Mouse (Mus musculus): ENCODE data around the gene Sumf1. TPM values are rescaled to one million over a fixed set of nuclear protein-coding genes. Genes with fewer than 3 reads are reported as not detected.

Sumf1 gene
- polyA plus RNA-seq, 1 experiment from 2014 or later = 12.0 TPM

GRCm38 (mm10) chr6:108117881-108118280 lies 67.5 kb downstream of the Sumf1 start:
- no peak for DNase-seq (ENCODE audit: low spot score)
- Histone ChIP-seq H3K4me2 (replicated peaks) (no peak overlapping the region), H3K9ac (no peak overlapping the region), H3K27me3 (ENCODE audit: control insufficient read depth, insufficient read depth, low read length) (no peaks in the 10 kb centered on the region), H3K9me3 (ENCODE audit: control insufficient read depth, low read length) (no peaks in the 10 kb centered on the region), H3K4me3 (replicated peaks; ENCODE audit: low read length) (no peak overlapping the region), H3K36me3 (replicated peaks; ENCODE audit: control insufficient read depth, insufficient read depth) (no peaks in the 10 kb centered on the region), H3K27ac (no peak overlapping the region), H3K4me1 (replicated peaks; ENCODE audit: control insufficient read depth, insufficient read depth, low read length) (no peaks in the 10 kb centered on the region)
- 93% methylated on average over 6 of the region's 6 CpGs for WGBS
- ATAC-seq (ENCODE audit: low FRiP score) = no peak

GRCm38 (mm10) chr6:108114971-108115370 lies 70.4 kb downstream of the Sumf1 start:
- Histone ChIP-seq H3K4me2 (replicated peaks) (no peak overlapping the region), H3K27ac (no peak overlapping the region)
- ATAC-seq (ENCODE audit: low FRiP score) = no peak

GRCm38 (mm10) chr6:108111693-108112092 lies 73.7 kb downstream of the Sumf1 start:
- Histone ChIP-seq H3K27ac (no peak overlapping the region), H3K36me3 (replicated peaks; ENCODE audit: control insufficient read depth, insufficient read depth) (0 out of 2 replicates have a peak, but pooled peaks cover 4% of the 10 kb centered on the region), H3K9me3 (ENCODE audit: control insufficient read depth, low read length) (no peaks in the 10 kb centered on the region), H3K4me2 (replicated peaks) (no peak overlapping the region), H3K4me3 (replicated peaks; ENCODE audit: low read length) (no peak overlapping the region), H3K4me1 (replicated peaks; ENCODE audit: control insufficient read depth, insufficient read depth, low read length) (no peaks in the 10 kb centered on the region), H3K9ac (no peak overlapping the region), H3K27me3 (ENCODE audit: control insufficient read depth, insufficient read depth, low read length) (no peaks in the 10 kb centered on the region)
- ATAC-seq (ENCODE audit: low FRiP score) (no peak), DNase-seq (ENCODE audit: low spot score) (no peak)

More at GRCm38 (mm10) chr6:108114971-108115370, 70.4 kb downstream of the Sumf1 start:
- H3K9ac ChIP-seq = no peak overlapping the region
- no peak overlapping the region for H3K4me3 ChIP-seq (replicated peaks; ENCODE audit: low read length)
- H3K9me3 ChIP-seq (ENCODE audit: control insufficient read depth, low read length) = no peaks in the 10 kb centered on the region
- WGBS = 95% methylated on average over 1 of the region's 1 CpGs
- H3K36me3 ChIP-seq (replicated peaks; ENCODE audit: control insufficient read depth, insufficient read depth) = no peaks in the 10 kb centered on the region
- no peaks in the 10 kb centered on the region for H3K27me3 ChIP-seq (ENCODE audit: control insufficient read depth, insufficient read depth, low read length)
- no peaks in the 10 kb centered on the region for H3K4me1 ChIP-seq (replicated peaks; ENCODE audit: control insufficient read depth, insufficient read depth, low read length)
- no peak for DNase-seq (ENCODE audit: low spot score)

- ATAC-seq (ENCODE audit: low FRiP score) = no peak
- H3K4me1 ChIP-seq (replicated peaks; ENCODE audit: control insufficient read depth, insufficient read depth, low read length) = no peaks in the 10 kb centered on the region
- no peak overlapping the region for H3K4me2 ChIP-seq (replicated peaks)
- DNase-seq (ENCODE audit: low spot score) = no peak
- H3K9me3 ChIP-seq (ENCODE audit: control insufficient read depth, low read length) = no peaks in the 10 kb centered on the region
- H3K27ac ChIP-seq = no peak overlapping the region
- WGBS = 75% methylated on average over 4 of the region's 4 CpGs
- no peak overlapping the region for H3K4me3 ChIP-seq (replicated peaks; ENCODE audit: low read length)
- H3K27me3 ChIP-seq (ENCODE audit: control insufficient read depth, insufficient read depth, low read length) = no peaks in the 10 kb centered on the region
- no peak overlapping the region for H3K9ac ChIP-seq
- H3K36me3 ChIP-seq (replicated peaks; ENCODE audit: control insufficient read depth, insufficient read depth) = 0 out of 2 replicates have a peak, but pooled peaks cover 4% of the 10 kb centered on the region
These were observed 75.0 kb downstream of the Sumf1 start for GRCm38 (mm10) chr6:108110336-108110735.

GRCm38 (mm10) chr6:108107376-108107775 lies 78.0 kb downstream of the Sumf1 start:
- Histone ChIP-seq H3K9me3 (ENCODE audit: control insufficient read depth, low read length) (no peaks in the 10 kb centered on the region), H3K9ac (no peak overlapping the region), H3K4me3 (replicated peaks; ENCODE audit: low read length) (no peak overlapping the region), H3K36me3 (replicated peaks; ENCODE audit: control insufficient read depth, insufficient read depth) (0 out of 2 replicates have a peak, but pooled peaks cover 4% of the 10 kb centered on the region), H3K4me2 (replicated peaks) (no peak overlapping the region), H3K27ac (no peak overlapping the region), H3K4me1 (replicated peaks; ENCODE audit: control insufficient read depth, insufficient read depth, low read length) (no peaks in the 10 kb centered on the region), H3K27me3 (ENCODE audit: control insufficient read depth, insufficient read depth, low read length) (no peaks in the 10 kb centered on the region)
- ATAC-seq (ENCODE audit: low FRiP score) (no peak), DNase-seq (ENCODE audit: low spot score) (no peak)

GRCm38 (mm10) chr6:108101936-108102830 lies 83.2 kb downstream of the Sumf1 start:
- Histone ChIP-seq H3K9me3 (ENCODE audit: control insufficient read depth, low read length) (no peaks in the 10 kb centered on the region), H3K4me3 (replicated peaks; ENCODE audit: low read length) (no peak overlapping the region), H3K4me2 (replicated peaks) (no peak overlapping the region), H3K27ac (no peak overlapping the region), H3K36me3 (replicated peaks; ENCODE audit: control insufficient read depth, insufficient read depth) (no peaks in the 10 kb centered on the region), H3K27me3 (ENCODE audit: control insufficient read depth, insufficient read depth, low read length) (no peaks in the 10 kb centered on the region), H3K4me1 (replicated peaks; ENCODE audit: control insufficient read depth, insufficient read depth, low read length) (no peaks in the 10 kb centered on the region), H3K9ac (no peak overlapping the region)
- 85% methylated on average over 10 of the region's 10 CpGs for WGBS
- ATAC-seq (ENCODE audit: low FRiP score) (no peak), DNase-seq (ENCODE audit: low spot score) (no peak)

- WGBS = 47% methylated on average over 3 of the region's 3 CpGs
- no peak for ATAC-seq (ENCODE audit: low FRiP score)
These were observed 86.5 kb downstream of the Sumf1 start for GRCm38 (mm10) chr6:108098846-108099217.

GRCm38 (mm10) chr6:108098171-108098845 lies 87.1 kb downstream of the Sumf1 start:
- WGBS = 16% methylated on average over 9 of the region's 9 CpGs
- no peak overlapping the region for H3K4me3 ChIP-seq (replicated peaks; ENCODE audit: low read length)
- no peak overlapping the region for H3K27ac ChIP-seq
- no peak overlapping the region for H3K4me2 ChIP-seq (replicated peaks)
- ATAC-seq (ENCODE audit: low FRiP score) (peak; percentile 82; the same call in 1 of the 2 replicates), DNase-seq (ENCODE audit: low spot score) (peak; percentile 85)
- H3K9ac ChIP-seq = no peak overlapping the region
- H3K9me3 ChIP-seq (ENCODE audit: control insufficient read depth, low read length) = no peaks in the 10 kb centered on the region
- H3K4me1 ChIP-seq (replicated peaks; ENCODE audit: control insufficient read depth, insufficient read depth, low read length) = no peaks in the 10 kb centered on the region
- H3K36me3 ChIP-seq (replicated peaks; ENCODE audit: control insufficient read depth, insufficient read depth) = no peaks in the 10 kb centered on the region
- H3K27me3 ChIP-seq (ENCODE audit: control insufficient read depth, insufficient read depth, low read length) = no peaks in the 10 kb centered on the region

More at GRCm38 (mm10) chr6:108098846-108099217, 86.5 kb downstream of the Sumf1 start:
- H3K4me3 ChIP-seq (replicated peaks; ENCODE audit: low read length) = no peak overlapping the region
- DNase-seq (ENCODE audit: low spot score) = no peak
- no peak overlapping the region for H3K27ac ChIP-seq
- H3K4me1 ChIP-seq (replicated peaks; ENCODE audit: control insufficient read depth, insufficient read depth, low read length) = no peaks in the 10 kb centered on the region
- H3K9ac ChIP-seq = no peak overlapping the region
- H3K36me3 ChIP-seq (replicated peaks; ENCODE audit: control insufficient read depth, insufficient read depth) = no peaks in the 10 kb centered on the region
- no peaks in the 10 kb centered on the region for H3K9me3 ChIP-seq (ENCODE audit: control insufficient read depth, low read length)
- H3K4me2 ChIP-seq (replicated peaks) = no peak overlapping the region
- H3K27me3 ChIP-seq (ENCODE audit: control insufficient read depth, insufficient read depth, low read length) = no peaks in the 10 kb centered on the region

- ATAC-seq (ENCODE audit: low FRiP score) (no peak), DNase-seq (ENCODE audit: low spot score) (no peak)
- H3K9ac ChIP-seq = no peak overlapping the region
- H3K4me2 ChIP-seq (replicated peaks) = no peak overlapping the region
- no peaks in the 10 kb centered on the region for H3K27me3 ChIP-seq (ENCODE audit: control insufficient read depth, insufficient read depth, low read length)
- H3K4me1 ChIP-seq (replicated peaks; ENCODE audit: control insufficient read depth, insufficient read depth, low read length) = no peaks in the 10 kb centered on the region
- no peaks in the 10 kb centered on the region for H3K36me3 ChIP-seq (replicated peaks; ENCODE audit: control insufficient read depth, insufficient read depth)
- H3K9me3 ChIP-seq (ENCODE audit: control insufficient read depth, low read length) = no peaks in the 10 kb centered on the region
- H3K27ac ChIP-seq = no peak overlapping the region
- H3K4me3 ChIP-seq (replicated peaks; ENCODE audit: low read length) = no peak overlapping the region
- WGBS = 79% methylated on average over 5 of the region's 5 CpGs
These were observed 89.9 kb downstream of the Sumf1 start for GRCm38 (mm10) chr6:108095445-108095844.

All from hindbrain, embryonic 14.5 days (tissue).